Mouse (Mus musculus): Measurements from ENCODE around the gene Scn5a. TPM values are rescaled to one million over a fixed set of nuclear protein-coding genes. Genes with fewer than 3 reads are reported as not detected.

Gene Scn5a
- polyA plus RNA-seq, 1 experiment = 13.6 TPM

DNA sequence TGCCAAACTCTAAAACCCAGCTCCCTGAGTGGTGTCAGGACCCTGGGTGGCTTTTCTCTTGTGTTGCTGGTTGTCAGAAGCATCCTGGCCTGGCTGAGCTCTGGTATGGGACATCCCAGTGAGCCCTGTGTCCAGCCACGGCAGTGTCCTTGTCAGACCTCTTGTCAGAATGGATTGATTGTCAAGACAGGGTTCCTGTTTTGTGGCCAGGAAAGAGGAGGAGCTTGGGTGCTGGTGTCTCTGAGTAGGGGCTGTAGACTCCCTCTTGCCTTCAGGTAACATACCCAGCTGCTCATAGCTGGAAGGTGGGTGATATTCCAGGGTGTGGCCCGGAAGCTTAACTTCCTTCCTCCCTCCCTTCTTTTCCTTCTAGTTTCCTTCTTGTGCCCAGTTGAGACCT is 143.0 kb downstream of the Scn5a start:
- no peaks in the 10 kb centered on the region for H3K36me3 ChIP-seq (ENCODE audit: control insufficient read depth, insufficient read depth)
- H3K79me2 ChIP-seq (ENCODE audit: control insufficient read depth, insufficient read depth) = no peaks in the 10 kb centered on the region
- H3ac ChIP-seq (ENCODE audit: control insufficient read depth, insufficient read length, low read depth) = no peak overlapping the region
- H3K4me3 ChIP-seq (ENCODE audit: insufficient read depth, poor library complexity, severe bottlenecking) = no peak overlapping the region
- TF ChIP-seq CTCF (IDR thresholded peaks at IDR 0.05; ENCODE audit: control insufficient read depth, insufficient read depth, insufficient read length) = no peak
- TF ChIP-seq MYOG (IDR thresholded peaks at IDR 0.05; ENCODE audit: control insufficient read depth, extremely low read depth, insufficient read length) = no peak
- TF ChIP-seq MAX (IDR thresholded peaks at IDR 0.05) = no peak
- TF ChIP-seq USF1 (IDR thresholded peaks at IDR 0.05; ENCODE audit: low read depth) = no peak
- TF ChIP-seq CEBPB (IDR thresholded peaks at IDR 0.05; ENCODE audit: low read depth) = no peak
- TF ChIP-seq FOSL1 (IDR thresholded peaks at IDR 0.05; ENCODE audit: insufficient read depth, low read length, poor library complexity, severe bottlenecking) = no peak
- TF ChIP-seq MYOD1 (IDR thresholded peaks at IDR 0.05; ENCODE audit: control insufficient read depth, insufficient read length, low read depth) = no peak
- H3K27me3 ChIP-seq (ENCODE audit: control insufficient read depth, insufficient read depth, insufficient read length) = no peaks in the 10 kb centered on the region
- H3K79me3 ChIP-seq (ENCODE audit: low read depth) = no peaks in the 10 kb centered on the region

Other genes with a start within 250 kb of the Scn5a start
- gene Acaa1a, start 239.3 kb downstream of the Scn5a start, polyA plus RNA-seq (2012; fragmentation: generic; extraction: Trizol) = 50.9 TPM
- 19.5 TPM for gene Myd88, start 237.6 kb downstream of the Scn5a start, polyA plus RNA-seq (2012; fragmentation: generic; extraction: Trizol)
- gene Xylb, start 221.6 kb downstream of the Scn5a start, polyA plus RNA-seq (2012; fragmentation: generic; extraction: Trizol) = 3.1 TPM
- not detected for gene Slc22a14, start 213.5 kb downstream of the Scn5a start, polyA plus RNA-seq (2012; fragmentation: generic; extraction: Trizol)
- gene Acvr2b, start 176.9 kb downstream of the Scn5a start, polyA plus RNA-seq (2012; fragmentation: generic; extraction: Trizol) = 0.83 TPM
- gene Exog, start 134.1 kb downstream of the Scn5a start, polyA plus RNA-seq (2012; fragmentation: generic; extraction: Trizol) = 7.3 TPM
- gene Scn10a, start 140.3 kb upstream of the Scn5a start, polyA plus RNA-seq (2012; fragmentation: generic; extraction: Trizol) = 0.09 TPM
- 0.01 TPM for gene Scn11a, start 246.4 kb upstream of the Scn5a start, polyA plus RNA-seq (2012; fragmentation: generic; extraction: Trizol)

Data from C2C12 (cell line).